Mouse (Mus musculus) heart, postnatal 0 days (tissue): Measurements from ENCODE around the gene Wfdc21.

Experiments
- CTCF ChIP-seq: IDR thresholded peaks from 2 replicates; pipeline ENCODE4 v1.5.1; 2016; ENCODE audit warnings: antibody characterized with exemption, control low read depth, low read depth
- EP300 ChIP-seq: IDR thresholded peaks from 2 replicates; pipeline ENCODE4 v1.6.1; 2016; ENCODE audit warnings: antibody characterized with exemption, low read depth

DNA sequence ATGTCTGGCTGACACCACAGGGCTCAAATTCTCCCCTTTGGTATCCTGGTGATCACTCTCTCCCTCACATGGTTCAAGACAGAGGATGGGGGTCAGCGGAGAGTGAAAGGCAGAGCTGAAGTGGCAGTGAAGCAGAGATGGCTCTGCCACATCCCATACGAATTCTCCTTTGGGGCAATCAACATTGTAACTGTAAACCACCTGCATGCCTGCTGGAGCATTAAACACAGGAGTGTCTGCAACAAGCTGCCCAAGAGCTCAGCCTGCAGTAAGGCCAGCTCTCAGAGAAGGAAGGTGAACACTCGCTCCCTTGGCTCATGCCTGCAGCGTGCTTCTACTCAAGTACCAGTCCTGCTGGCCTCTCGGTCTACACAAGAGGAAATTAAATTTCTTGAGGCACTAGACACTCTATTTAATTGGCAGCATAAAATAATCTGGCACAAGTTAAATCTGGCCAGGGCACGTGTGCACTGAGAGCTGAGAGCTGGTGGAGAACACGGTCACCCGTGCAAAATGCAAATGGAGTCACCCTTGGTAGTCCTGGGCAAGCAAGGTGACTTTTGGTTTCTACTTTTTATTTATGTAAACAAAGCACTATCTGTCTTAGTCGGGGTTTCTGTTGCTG, 3.9 kb upstream of the Wfdc21 start:
- TF ChIP-seq CTCF (no peak), EP300 (no peak)
